Mouse (Mus musculus): Measurements from ENCODE around the gene Grsf1. TPM values are rescaled to one million over a fixed set of nuclear protein-coding genes. Genes with fewer than 3 reads are reported as not detected.
A peak's percentile ranks its signal among the peaks of the same experiment; 100 is the strongest.

Grsf1 gene
- total and polyA plus RNA-seq, 2 experiments from 2014 or later = 68.2 to 125 TPM

- Histone ChIP-seq H3K27me3 (ENCODE audit: control insufficient read depth, insufficient read depth, low read length) (no peaks in the 10 kb centered on the region), H3K4me3 (ENCODE audit: low read depth, low read length) (no peak overlapping the region), H3K36me3 (replicated peaks; ENCODE audit: control insufficient read depth, insufficient read depth, low read length) (peaks cover 53% of the 10 kb centered on the region), H3K9me3 (replicated peaks; ENCODE audit: control insufficient read depth, low read length) (no peaks in the 10 kb centered on the region), H3K9ac (replicated peaks; ENCODE audit: low read depth, low read length) (no peak overlapping the region), H3K27ac (ENCODE audit: low read depth) (no peak overlapping the region), H3K4me1 (ENCODE audit: control insufficient read depth, insufficient read depth) (no peaks in the 10 kb centered on the region), H3K4me2 (ENCODE audit: low read depth, low read length) (no peak overlapping the region)
- DNase-seq (ENCODE audit: low spot score) = no peak
- 64% methylated on average over 9 of the region's 9 CpGs for WGBS
- no peak for ATAC-seq (ENCODE audit: insufficient read depth, low read depth)
- no peak for TF ChIP-seq CTCF (IDR thresholded peaks at IDR 0.05; ENCODE audit: low read depth)
- TF ChIP-seq EP300 (IDR thresholded peaks at IDR 0.05; ENCODE audit: low read depth) = no peak
These were observed 33.2 kb downstream of the Grsf1 start for GRCm38 (mm10) chr5:88642786-88643185.

GRCm38 (mm10) chr5:88634076-88634475 is 41.9 kb downstream of the Grsf1 start:
- TF ChIP-seq EP300 (IDR thresholded peaks at IDR 0.05; ENCODE audit: low read depth) = no peak
- TF ChIP-seq CTCF (IDR thresholded peaks at IDR 0.05; ENCODE audit: low read depth) = no peak
- 92% methylated on average over 5 of the region's 5 CpGs for WGBS

GRCm38 (mm10) chr5:88632463-88632862 is 43.5 kb downstream of the Grsf1 start:
- DNase-seq (ENCODE audit: low spot score) (no peak), ATAC-seq (ENCODE audit: insufficient read depth, low read depth) (no peak)
- Histone ChIP-seq H3K27me3 (ENCODE audit: control insufficient read depth, insufficient read depth, low read length) (no peaks in the 10 kb centered on the region), H3K27ac (ENCODE audit: low read depth) (no peak overlapping the region), H3K4me3 (ENCODE audit: low read depth, low read length) (no peak overlapping the region), H3K36me3 (replicated peaks; ENCODE audit: control insufficient read depth, insufficient read depth, low read length) (peaks cover 42% of the 10 kb centered on the region), H3K9ac (replicated peaks; ENCODE audit: low read depth, low read length) (no peak overlapping the region), H3K9me3 (replicated peaks; ENCODE audit: control insufficient read depth, low read length) (no peaks in the 10 kb centered on the region), H3K4me1 (ENCODE audit: control insufficient read depth, insufficient read depth) (no peaks in the 10 kb centered on the region), H3K4me2 (ENCODE audit: low read depth, low read length) (no peak overlapping the region)
- TF ChIP-seq CTCF (IDR thresholded peaks at IDR 0.05; ENCODE audit: low read depth) (no peak), EP300 (IDR thresholded peaks at IDR 0.05; ENCODE audit: low read depth) (no peak)
- 91% methylated on average over 9 of the region's 9 CpGs for WGBS

More at GRCm38 (mm10) chr5:88634076-88634475, 41.9 kb downstream of the Grsf1 start:
- Histone ChIP-seq H3K4me3 (ENCODE audit: low read depth, low read length) (no peak overlapping the region), H3K4me1 (ENCODE audit: control insufficient read depth, insufficient read depth) (no peaks in the 10 kb centered on the region), H3K4me2 (ENCODE audit: low read depth, low read length) (no peak overlapping the region), H3K36me3 (replicated peaks; ENCODE audit: control insufficient read depth, insufficient read depth, low read length) (peaks cover 35% of the 10 kb centered on the region), H3K27me3 (ENCODE audit: control insufficient read depth, insufficient read depth, low read length) (no peaks in the 10 kb centered on the region), H3K9me3 (replicated peaks; ENCODE audit: control insufficient read depth, low read length) (no peaks in the 10 kb centered on the region), H3K27ac (ENCODE audit: low read depth) (no peak overlapping the region), H3K9ac (replicated peaks; ENCODE audit: low read depth, low read length) (no peak overlapping the region)
- ATAC-seq (ENCODE audit: insufficient read depth, low read depth) (no peak), DNase-seq (ENCODE audit: low spot score) (no peak)

GRCm38 (mm10) chr5:88631545-88631944 is 44.4 kb downstream of the Grsf1 start:
- no peaks in the 10 kb centered on the region for H3K9me3 ChIP-seq (replicated peaks; ENCODE audit: control insufficient read depth, low read length)
- no peaks in the 10 kb centered on the region for H3K4me1 ChIP-seq (ENCODE audit: control insufficient read depth, insufficient read depth)
- no peak overlapping the region for H3K27ac ChIP-seq (ENCODE audit: low read depth)
- ATAC-seq (ENCODE audit: insufficient read depth, low read depth) (peak; percentile 86), DNase-seq (ENCODE audit: low spot score) (peak; percentile 63)
- no peak overlapping the region for H3K4me2 ChIP-seq (ENCODE audit: low read depth, low read length)
- no peak overlapping the region for H3K9ac ChIP-seq (replicated peaks; ENCODE audit: low read depth, low read length)
- TF ChIP-seq EP300 (IDR thresholded peaks at IDR 0.05; ENCODE audit: low read depth) (no peak), CTCF (IDR thresholded peaks at IDR 0.05; ENCODE audit: low read depth) (no peak)
- no peaks in the 10 kb centered on the region for H3K27me3 ChIP-seq (ENCODE audit: control insufficient read depth, insufficient read depth, low read length)
- peaks cover 34% of the 10 kb centered on the region for H3K36me3 ChIP-seq (replicated peaks; ENCODE audit: control insufficient read depth, insufficient read depth, low read length)
- WGBS = 51% methylated on average over 5 of the region's 5 CpGs
- H3K4me3 ChIP-seq (ENCODE audit: low read depth, low read length) = no peak overlapping the region

- no peak for TF ChIP-seq CTCF (IDR thresholded peaks at IDR 0.05; ENCODE audit: low read depth)
- no peak for TF ChIP-seq EP300 (IDR thresholded peaks at IDR 0.05; ENCODE audit: low read depth)
- peak overlapping the region; percentile 55; the same call in 1 of the 2 replicates for H3K27ac ChIP-seq (ENCODE audit: low read depth)
- no peak overlapping the region for H3K4me2 ChIP-seq (ENCODE audit: low read depth, low read length)
- H3K9me3 ChIP-seq (replicated peaks; ENCODE audit: control insufficient read depth, low read length) = no peaks in the 10 kb centered on the region
- ATAC-seq (ENCODE audit: insufficient read depth, low read depth) = peak; percentile 63
- H3K27me3 ChIP-seq (ENCODE audit: control insufficient read depth, insufficient read depth, low read length) = no peaks in the 10 kb centered on the region
- no peaks in the 10 kb centered on the region for H3K4me1 ChIP-seq (ENCODE audit: control insufficient read depth, insufficient read depth)
- DNase-seq (ENCODE audit: low spot score) = peak; percentile 15
- H3K9ac ChIP-seq (replicated peaks; ENCODE audit: low read depth, low read length) = no peak overlapping the region
- H3K36me3 ChIP-seq (replicated peaks; ENCODE audit: control insufficient read depth, insufficient read depth, low read length) = peaks cover 34% of the 10 kb centered on the region
- H3K4me3 ChIP-seq (ENCODE audit: low read depth, low read length) = no peak overlapping the region
- WGBS = 27% methylated on average over 3 of the region's 3 CpGs
These were observed 45.1 kb downstream of the Grsf1 start for GRCm38 (mm10) chr5:88630883-88631282.

- Histone ChIP-seq H3K9ac (replicated peaks; ENCODE audit: low read depth, low read length) (no peak overlapping the region), H3K4me2 (ENCODE audit: low read depth, low read length) (no peak overlapping the region), H3K9me3 (replicated peaks; ENCODE audit: control insufficient read depth, low read length) (no peaks in the 10 kb centered on the region), H3K36me3 (replicated peaks; ENCODE audit: control insufficient read depth, insufficient read depth, low read length) (peaks cover 26% of the 10 kb centered on the region), H3K27me3 (ENCODE audit: control insufficient read depth, insufficient read depth, low read length) (no peaks in the 10 kb centered on the region), H3K4me1 (ENCODE audit: control insufficient read depth, insufficient read depth) (no peaks in the 10 kb centered on the region), H3K4me3 (ENCODE audit: low read depth, low read length) (no peak overlapping the region), H3K27ac (ENCODE audit: low read depth) (no peak overlapping the region)
- WGBS = 81% methylated on average over 8 of the region's 8 CpGs
- TF ChIP-seq EP300 (IDR thresholded peaks at IDR 0.05; ENCODE audit: low read depth) (no peak), CTCF (IDR thresholded peaks at IDR 0.05; ENCODE audit: low read depth) (no peak)
- DNase-seq (ENCODE audit: low spot score) = no peak
- ATAC-seq (ENCODE audit: insufficient read depth, low read depth) = no peak
These were observed 46.0 kb downstream of the Grsf1 start for GRCm38 (mm10) chr5:88629987-88630386.
